Mouse (Mus musculus) T-helper 17 cell (primary cell): ENCODE results near the gene H60b.
"Not testable (repeated sequence)": the region's sequence is repeated elsewhere in the genome, so short reads cannot be mapped to it uniquely, and the experiment has no call there.

ENCODE experiments used
- in situ Hi-C, 2 experiments: fragments of 300-600 bp; cut with MboI, MseI; formaldehyde crosslinking; loops; 1 replicate in 1 of 2; 2 replicates in 1 of 2; pipeline ENCODE4 v1.15.1; 2025; ENCODE audit warnings: high pct_unique_total_duplicates in 2 of 2

H60b gene

GRCm38 (mm10) chr10:22158310-22158999, at the start of gene H60b, which contains the start of gene Raet1e:
TSS of gene H60b (plus strand) at chr10:22158586.
TSS of gene Raet1e (plus strand) at chr10:22158569.
- in situ Hi-C loops, result loop anchor here in 1 of 2 experiments (10.0 kb wide), 1 partner anchor 124 kb away; no protein-coding TSS in a partner anchor

- in situ Hi-C loops, result loop anchor here in 1 of 2 experiments (5.0 kb wide), 1 partner anchor 597 kb away; no protein-coding TSS in a partner anchor
Measured at GRCm38 (mm10) chr10:22140665-22141280, 17.6 kb upstream of the H60b start.

GRCm38 (mm10) chr10:22142194-22142593, 16.2 kb upstream of the H60b start:
- in situ Hi-C loops, result loop anchor here in 1 of 2 experiments (5.0 kb wide), 1 partner anchor 595 kb away; no protein-coding TSS in a partner anchor

- in situ Hi-C loops, result loop anchor here in 1 of 2 experiments (5.0 kb wide), 1 partner anchor 594 kb away; no protein-coding TSS in a partner anchor
Measured at GRCm38 (mm10) chr10:22142926-22143325, 15.5 kb upstream of the H60b start.

GRCm38 (mm10) chr10:22148441-22149072, 9.8 kb upstream of the H60b start:
- in situ Hi-C loops, result no loop called here

GRCm38 (mm10) chr10:22149073-22149690, 9.2 kb upstream of the H60b start, which contains the start of gene E030030I06Rik:
TSS of gene E030030I06Rik (minus strand) at chr10:22149270.
- in situ Hi-C loops, result no loop called here

GRCm38 (mm10) chr10:22149691-22150465, 8.5 kb upstream of the H60b start:
- in situ Hi-C loops, result loop anchor here in 1 of 2 experiments (10.0 kb wide), 1 partner anchor 115 kb away; no protein-coding TSS in a partner anchor

- in situ Hi-C loops, result loop anchor here in 1 of 2 experiments (10.0 kb wide), 1 partner anchor 116 kb away; no protein-coding TSS in a partner anchor
Measured at GRCm38 (mm10) chr10:22150593-22150992, 7.8 kb upstream of the H60b start.

- in situ Hi-C loops, result loop anchor here in 1 of 2 experiments (10.0 kb wide), 1 partner anchor 116 kb away; no protein-coding TSS in a partner anchor
Measured at GRCm38 (mm10) chr10:22151056-22151862, 7.1 kb upstream of the H60b start.

- in situ Hi-C loops, result loop anchor here in 1 of 2 experiments (10.0 kb wide), 1 partner anchor 117 kb away; no protein-coding TSS in a partner anchor
Measured at GRCm38 (mm10) chr10:22151863-22152640, 6.3 kb upstream of the H60b start.

GRCm38 (mm10) chr10:22153147-22153690, 5.2 kb upstream of the H60b start:
- in situ Hi-C loops, result loop anchor here in 1 of 2 experiments (10.0 kb wide), 1 partner anchor 118 kb away; no protein-coding TSS in a partner anchor

- in situ Hi-C loops, result loop anchor here in 1 of 2 experiments (10.0 kb wide), 1 partner anchor 119 kb away; no protein-coding TSS in a partner anchor
Measured at GRCm38 (mm10) chr10:22154127-22154526, 4.3 kb upstream of the H60b start.

GRCm38 (mm10) chr10:22154871-22155799, 3.3 kb upstream of the H60b start:
- in situ Hi-C loops, result loop anchor here in 1 of 2 experiments (10.0 kb wide), 1 partner anchor 120 kb away; no protein-coding TSS in a partner anchor

GRCm38 (mm10) chr10:22159131-22159561, 760 bp downstream of the H60b start:
- in situ Hi-C loops, result loop anchor here in 1 of 2 experiments (10.0 kb wide), 1 partner anchor 124 kb away; no protein-coding TSS in a partner anchor

- in situ Hi-C loops, result loop anchor here in 1 of 2 experiments (10.0 kb wide), 1 partner anchor 125 kb away; no protein-coding TSS in a partner anchor
Measured at GRCm38 (mm10) chr10:22159581-22160140, 1.3 kb downstream of the H60b start.

GRCm38 (mm10) chr10:22163279-22163678, 4.9 kb downstream of the H60b start:
- in situ Hi-C loops, result not testable (repeated sequence)
